In the genomic region with DNA sequence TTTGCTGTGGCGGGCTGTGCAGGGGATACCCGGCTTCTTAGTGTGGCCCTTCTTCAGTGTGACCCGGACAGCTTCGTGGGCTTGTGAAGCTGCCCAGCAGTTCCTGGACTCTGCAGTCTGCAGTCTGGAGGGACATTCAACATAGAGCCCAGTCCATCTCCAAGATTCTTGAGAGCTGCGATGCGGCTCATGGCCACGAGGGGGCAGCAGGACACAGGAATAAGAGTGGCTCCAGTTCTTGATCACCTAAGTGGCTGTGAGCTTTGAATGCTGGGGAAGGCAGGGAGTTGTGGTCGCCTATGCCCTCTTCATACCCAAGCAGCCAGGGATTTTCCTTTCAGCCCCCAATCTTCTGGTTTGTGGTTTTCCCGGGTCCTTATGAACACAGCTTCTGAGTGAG, we compare ENCODE assay signal across 1 mouse cellular context.
TF ChIP-seq lines count a peak whose summit lies in the region.

No protein-coding gene starts in this region.

TF ChIP-seq in CH12.LX, 34 proteins besides CTCF, POLR2A, EP300 and RAD21:
- TF ChIP-seq TCF12 (IDR thresholded peaks at IDR 0.05; ENCODE audit: low read depth, low read length) (no peak), SMC3 (IDR thresholded peaks at IDR 0.05; ENCODE audit: low read depth, low read length) (peak; percentile 67), ELF1 (IDR thresholded peaks at IDR 0.05; ENCODE audit: low read depth, low read length) (0 out of 2 replicates have a peak, but pooled peaks have one; percentile 9)
TF ChIP-seq in CH12.LX: peak in this region for 2.
